In the genomic region with DNA sequence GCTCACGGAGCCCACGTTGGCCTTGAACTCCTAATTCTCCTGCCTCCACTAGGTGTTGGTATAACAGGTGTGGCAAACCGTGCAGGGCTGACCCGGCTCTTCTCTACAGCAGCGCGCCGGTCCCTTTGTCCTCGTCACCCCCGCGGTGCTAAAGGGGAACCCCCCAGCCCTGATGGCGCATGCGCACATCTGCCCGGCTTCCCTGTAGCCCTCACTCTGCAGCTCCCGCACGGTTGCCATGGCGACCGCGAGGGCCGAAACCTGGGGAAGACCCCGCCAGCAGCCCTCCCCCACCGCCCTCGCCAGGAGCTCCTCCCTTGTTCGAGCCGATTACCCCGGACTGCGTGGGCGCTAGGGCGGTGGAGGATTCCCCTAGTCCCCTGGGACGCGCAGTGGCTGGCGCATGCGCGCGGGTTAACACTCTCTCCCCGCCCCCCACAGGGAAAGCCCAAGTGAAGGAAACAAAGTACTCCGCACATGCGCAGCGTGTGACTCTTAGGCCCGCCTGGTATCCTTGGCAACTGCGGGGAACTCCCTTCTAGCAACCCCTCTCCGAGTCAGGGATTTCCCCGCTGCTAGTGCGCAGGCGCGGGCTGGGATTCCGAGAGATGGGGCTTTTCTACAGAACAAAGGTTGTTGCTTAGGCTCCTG, we compare ENCODE assay signal across 8 mouse cellular contexts. TPM values are rescaled to one million over a fixed set of nuclear protein-coding genes. Genes with fewer than 3 reads are reported as not detected.
A peak's percentile ranks its signal among the peaks of the same experiment; 100 is the strongest.
DNase-seq lines count a peak whose midpoint lies in the region; ATAC-seq lines count a peak whose summit lies in the region.

No protein-coding gene starts in this region.

- intact Hi-C loops in left cerebral cortex, postnatal 14 days (cut with DNase I) = no loop called here

- peak overlapping the region; percentile 48 for H3K4me3 ChIP-seq in intestine, embryonic 14.5 days (ENCODE audit: low read depth, low read length)

- peak overlapping the region; percentile 79 for H3K4me2 ChIP-seq in intestine, embryonic 14.5 days (ENCODE audit: low read length)

- peak; percentile 85 for ATAC-seq in intestine, embryonic 14.5 days (replicated peaks; ENCODE audit: low FRiP score, low TSS enrichment, low read depth)

- H3K27ac ChIP-seq in intestine, embryonic 14.5 days (ENCODE audit: low read depth) = peak overlapping the region; percentile 80

- H3K4me1 ChIP-seq in intestine, embryonic 14.5 days (replicated peaks; ENCODE audit: control insufficient read depth, insufficient read depth, low read length) = peaks cover 48% of the 10 kb centered on the region

- H3K36me3 ChIP-seq in intestine, embryonic 14.5 days (ENCODE audit: control insufficient read depth, insufficient read depth, low read length) = peaks cover 6% of the 10 kb centered on the region; the same call in 1 of the 2 replicates

- 1% methylated on average over 46 of the region's 46 CpGs for WGBS in intestine, embryonic 14.5 days

- no peaks in the 10 kb centered on the region for H3K9me3 ChIP-seq in intestine, embryonic 14.5 days (ENCODE audit: control insufficient read depth, low read length)

- peak overlapping the region; percentile 57 for H3K9ac ChIP-seq in intestine, embryonic 14.5 days (ENCODE audit: low read length)

- DNase-seq in adrenal gland, adult (ENCODE audit: inconsistent age in 2 of 2, low spot score in 1 of 2) = peak; percentile 99 to 100
- peak; percentile 100 for DNase-seq in embryo, embryonic 10.5 days (ENCODE audit: low spot score)
- peak; percentile 98 for DNase-seq in gastrocnemius, postnatal 25 days
- peak; percentile 99 for DNase-seq in intestine, embryonic 14.5 days (ENCODE audit: low spot score)
- peak; percentile 100 for DNase-seq in left cerebral cortex, postnatal 14 days (ENCODE audit: low spot score in 2 of 2)
- DNase-seq in mesoderm, embryonic 11.5 days (ENCODE audit: low read depth, low spot score) = peak; percentile 100
- peak; percentile 98 for DNase-seq in right cerebral cortex, postnatal 36 days (ENCODE audit: low spot score in 2 of 2)
- DNase-seq in yolk sac, embryonic 10.5 days (ENCODE audit: low spot score) = peak; percentile 99

- peaks cover 23% of the 10 kb centered on the region for H3K27me3 ChIP-seq in intestine, embryonic 14.5 days (replicated peaks; ENCODE audit: control insufficient read depth, insufficient read depth, low read length)

RNA-seq across cellular contexts. Expression of a gene that starts 2.4 kb away (rescaled TPM):
- 10 to 100 TPM; 11.8 to 14.4 TPM for total RNA-seq in gastrocnemius, postnatal 25 days (2021)
- polyA plus RNA-seq in intestine, embryonic 14.5 days (2014; fragmentation: Nextera tagmentation; extraction: Ambion mirVana) = 1.6 and 2.1 TPM in 2 replicates
- total RNA-seq in left cerebral cortex, postnatal 14 days (2021) = 10 to 100 TPM; 17.2 to 19.2 TPM

RNA-seq across cellular contexts. Expression of a gene that starts 8.3 kb away (rescaled TPM):
- total RNA-seq in gastrocnemius, postnatal 25 days (2021) = 10 to 100 TPM; 58.3 to 58.8 TPM
- 97.3 and 105 TPM in 2 replicates for polyA plus RNA-seq in intestine, embryonic 14.5 days (2014; fragmentation: Nextera tagmentation; extraction: Ambion mirVana)
- 10 to 100 TPM; 85.4 to 87.5 TPM for total RNA-seq in left cerebral cortex, postnatal 14 days (2021)

RNA-seq across cellular contexts. Expression of a gene that starts 26.0 kb away (rescaled TPM):
- total RNA-seq in gastrocnemius, postnatal 25 days (2021) = 10 to 100 TPM; 21.7 to 39.3 TPM
- polyA plus RNA-seq in intestine, embryonic 14.5 days (2014; fragmentation: Nextera tagmentation; extraction: Ambion mirVana) = 7.3 and 7.9 TPM in 2 replicates
- total RNA-seq in left cerebral cortex, postnatal 14 days (2021) = 10 to 100 TPM; 10.2 to 17.2 TPM

RNA-seq across cellular contexts. Expression of a gene that starts 27.1 kb away (rescaled TPM):
- not detected for total RNA-seq in gastrocnemius, postnatal 25 days (2021)
- polyA plus RNA-seq in intestine, embryonic 14.5 days (2014; fragmentation: Nextera tagmentation; extraction: Ambion mirVana) = 0.32 and 0.45 TPM in 2 replicates
- 10 to 100 TPM in 1 of 2 experiments, 1 to 10 TPM in 1; 8.4 to 10.3 TPM for total RNA-seq in left cerebral cortex, postnatal 14 days (2021)

RNA-seq across cellular contexts. Expression of a gene that starts 31.7 kb away (rescaled TPM):
- total RNA-seq in gastrocnemius, postnatal 25 days (2021) = 100 to 1,000 TPM; 829 to 878 TPM
- polyA plus RNA-seq in intestine, embryonic 14.5 days (2014; fragmentation: Nextera tagmentation; extraction: Ambion mirVana) = 6,009 and 6,086 TPM in 2 replicates
- total RNA-seq in left cerebral cortex, postnatal 14 days (2021) = 100 to 1,000 TPM; 581 to 588 TPM

Comparison
In these comparisons a context has a peak if more than half of its experiments do, and no peak if none do; other contexts are left out.
1. Peak in every context shown above with its lines: DNase-seq, ATAC-seq, H3K4me3 ChIP-seq and H3K27ac ChIP-seq.